Mouse (Mus musculus): Measurements from ENCODE around the gene Col1a1. TPM values are rescaled to one million over a fixed set of nuclear protein-coding genes. Genes with fewer than 3 reads are reported as not detected.

The Col1a1 gene
- polyA plus RNA-seq, 1 experiment from 2014 or later: 135 TPM

- ATAC-seq (ENCODE audit: low FRiP score) (no peak), DNase-seq (ENCODE audit: low spot score) (no peak)
- peaks cover 5% of the 10 kb centered on the region for H3K36me3 ChIP-seq (ENCODE audit: control insufficient read depth, insufficient read depth, low read length)
- peak overlapping the region; percentile 92 for H3K4me3 ChIP-seq (ENCODE audit: low read depth, low read length)
- no peaks in the 10 kb centered on the region for H3K9me3 ChIP-seq (ENCODE audit: control insufficient read depth, low read length)
- peak overlapping the region; percentile 99 for H3K4me2 ChIP-seq (replicated peaks; ENCODE audit: low read depth, low read length)
- no peaks in the 10 kb centered on the region for H3K27me3 ChIP-seq (ENCODE audit: control insufficient read depth, insufficient read depth, low read length)
- peak overlapping the region; percentile 62; the same call in 1 of the 2 replicates for H3K27ac ChIP-seq (ENCODE audit: low read depth, low read length)
- H3K4me1 ChIP-seq (replicated peaks; ENCODE audit: control insufficient read depth, insufficient read depth, low read length): peaks cover 29% of the 10 kb centered on the region
- under 1% methylated on average over 20 of the region's 20 CpGs for WGBS
- peak overlapping the region; percentile 93 for H3K9ac ChIP-seq (ENCODE audit: low read depth, low read length)
These were observed 56.4 kb downstream of the Col1a1 start for GRCm38 (mm10) chr11:94992480-94992753.

GRCm38 (mm10) chr11:94992754-94993606 is 57.0 kb downstream of the Col1a1 start:
- 3% methylated on average over 22 of the region's 22 CpGs for WGBS
- DNase-seq (ENCODE audit: low spot score): peak; percentile 46

GRCm38 (mm10) chr11:94994208-94994814 is 58.3 kb downstream of the Col1a1 start:
- ATAC-seq (ENCODE audit: low FRiP score): no peak
- WGBS: 51% methylated on average over 10 of the region's 10 CpGs
- peak overlapping the region; percentile 92 for H3K4me3 ChIP-seq (ENCODE audit: low read depth, low read length)

More at GRCm38 (mm10) chr11:94992754-94993606, 57.0 kb downstream of the Col1a1 start:
- Histone ChIP-seq H3K36me3 (ENCODE audit: control insufficient read depth, insufficient read depth, low read length) (peaks cover 9% of the 10 kb centered on the region), H3K9ac (ENCODE audit: low read depth, low read length) (peak overlapping the region; percentile 93), H3K4me1 (replicated peaks; ENCODE audit: control insufficient read depth, insufficient read depth, low read length) (peaks cover 29% of the 10 kb centered on the region), H3K4me2 (replicated peaks; ENCODE audit: low read depth, low read length) (peak overlapping the region; percentile 99), H3K4me3 (ENCODE audit: low read depth, low read length) (peak overlapping the region; percentile 92), H3K27ac (ENCODE audit: low read depth, low read length) (0 out of 2 replicates have a peak overlapping the region, but pooled peaks have one; percentile 30), H3K27me3 (ENCODE audit: control insufficient read depth, insufficient read depth, low read length) (no peaks in the 10 kb centered on the region), H3K9me3 (ENCODE audit: control insufficient read depth, low read length) (no peaks in the 10 kb centered on the region)
- no peak for ATAC-seq (ENCODE audit: low FRiP score)

GRCm38 (mm10) chr11:94994947-94995772 is 59.1 kb downstream of the Col1a1 start:
- H3K27ac ChIP-seq (ENCODE audit: low read depth, low read length): 0 out of 2 replicates have a peak overlapping the region, but pooled peaks have one; percentile 30
- H3K27me3 ChIP-seq (ENCODE audit: control insufficient read depth, insufficient read depth, low read length): no peaks in the 10 kb centered on the region

More at GRCm38 (mm10) chr11:94994208-94994814, 58.3 kb downstream of the Col1a1 start:
- Histone ChIP-seq H3K9ac (ENCODE audit: low read depth, low read length) (peak overlapping the region; percentile 93), H3K27me3 (ENCODE audit: control insufficient read depth, insufficient read depth, low read length) (no peaks in the 10 kb centered on the region), H3K27ac (ENCODE audit: low read depth, low read length) (0 out of 2 replicates have a peak overlapping the region, but pooled peaks have one; percentile 42), H3K9me3 (ENCODE audit: control insufficient read depth, low read length) (no peaks in the 10 kb centered on the region), H3K4me1 (replicated peaks; ENCODE audit: control insufficient read depth, insufficient read depth, low read length) (peaks cover 22% of the 10 kb centered on the region), H3K4me2 (replicated peaks; ENCODE audit: low read depth, low read length) (peak overlapping the region; percentile 99), H3K36me3 (ENCODE audit: control insufficient read depth, insufficient read depth, low read length) (peaks cover 9% of the 10 kb centered on the region)
- DNase-seq (ENCODE audit: low spot score): no peak

GRCm38 (mm10) chr11:94996101-94996500 is 60.1 kb downstream of the Col1a1 start:
- Histone ChIP-seq H3K36me3 (ENCODE audit: control insufficient read depth, insufficient read depth, low read length) (peaks cover 12% of the 10 kb centered on the region), H3K9ac (ENCODE audit: low read depth, low read length) (no peak overlapping the region)
- no peak for ATAC-seq (ENCODE audit: low FRiP score)

More at GRCm38 (mm10) chr11:94994947-94995772, 59.1 kb downstream of the Col1a1 start:
- ATAC-seq (ENCODE audit: low FRiP score): no peak
- no peak for DNase-seq (ENCODE audit: low spot score)
- peaks cover 24% of the 10 kb centered on the region for H3K4me1 ChIP-seq (replicated peaks; ENCODE audit: control insufficient read depth, insufficient read depth, low read length)
- no peaks in the 10 kb centered on the region for H3K9me3 ChIP-seq (ENCODE audit: control insufficient read depth, low read length)
- peaks cover 9% of the 10 kb centered on the region for H3K36me3 ChIP-seq (ENCODE audit: control insufficient read depth, insufficient read depth, low read length)
- WGBS: 86% methylated on average over 11 of the region's 11 CpGs
- H3K4me2 ChIP-seq (replicated peaks; ENCODE audit: low read depth, low read length): peak overlapping the region; percentile 99
- peak overlapping the region; percentile 92 for H3K4me3 ChIP-seq (ENCODE audit: low read depth, low read length)
- peak overlapping the region; percentile 93 for H3K9ac ChIP-seq (ENCODE audit: low read depth, low read length)

GRCm38 (mm10) chr11:94996984-94997383 is 61.0 kb downstream of the Col1a1 start:
- Histone ChIP-seq H3K9ac (ENCODE audit: low read depth, low read length) (no peak overlapping the region), H3K27me3 (ENCODE audit: control insufficient read depth, insufficient read depth, low read length) (no peaks in the 10 kb centered on the region), H3K36me3 (ENCODE audit: control insufficient read depth, insufficient read depth, low read length) (peaks cover 18% of the 10 kb centered on the region), H3K4me3 (ENCODE audit: low read depth, low read length) (no peak overlapping the region), H3K9me3 (ENCODE audit: control insufficient read depth, low read length) (no peaks in the 10 kb centered on the region), H3K27ac (ENCODE audit: low read depth, low read length) (no peak overlapping the region), H3K4me2 (replicated peaks; ENCODE audit: low read depth, low read length) (no peak overlapping the region), H3K4me1 (replicated peaks; ENCODE audit: control insufficient read depth, insufficient read depth, low read length) (peaks cover 28% of the 10 kb centered on the region)
- 96% methylated on average over 6 of the region's 6 CpGs for WGBS
- DNase-seq (ENCODE audit: low spot score) (no peak), ATAC-seq (ENCODE audit: low FRiP score) (no peak)

More at GRCm38 (mm10) chr11:94996101-94996500, 60.1 kb downstream of the Col1a1 start:
- Histone ChIP-seq H3K27ac (ENCODE audit: low read depth, low read length) (no peak overlapping the region), H3K4me3 (ENCODE audit: low read depth, low read length) (no peak overlapping the region), H3K4me2 (replicated peaks; ENCODE audit: low read depth, low read length) (no peak overlapping the region), H3K27me3 (ENCODE audit: control insufficient read depth, insufficient read depth, low read length) (no peaks in the 10 kb centered on the region), H3K4me1 (replicated peaks; ENCODE audit: control insufficient read depth, insufficient read depth, low read length) (peaks cover 28% of the 10 kb centered on the region), H3K9me3 (ENCODE audit: control insufficient read depth, low read length) (no peaks in the 10 kb centered on the region)
- WGBS: 84% methylated on average over 8 of the region's 8 CpGs
- DNase-seq (ENCODE audit: low spot score): no peak

- H3K27ac ChIP-seq (ENCODE audit: low read depth, low read length): no peak overlapping the region
These were observed 61.6 kb downstream of the Col1a1 start for GRCm38 (mm10) chr11:94997596-94997995.

GRCm38 (mm10) chr11:94998041-94998531 is 62.1 kb downstream of the Col1a1 start:
- Histone ChIP-seq H3K36me3 (ENCODE audit: control insufficient read depth, insufficient read depth, low read length) (peaks cover 21% of the 10 kb centered on the region), H3K9ac (ENCODE audit: low read depth, low read length) (no peak overlapping the region), H3K4me3 (ENCODE audit: low read depth, low read length) (no peak overlapping the region), H3K4me1 (replicated peaks; ENCODE audit: control insufficient read depth, insufficient read depth, low read length) (peaks cover 28% of the 10 kb centered on the region), H3K4me2 (replicated peaks; ENCODE audit: low read depth, low read length) (no peak overlapping the region), H3K27me3 (ENCODE audit: control insufficient read depth, insufficient read depth, low read length) (no peaks in the 10 kb centered on the region), H3K27ac (ENCODE audit: low read depth, low read length) (no peak overlapping the region), H3K9me3 (ENCODE audit: control insufficient read depth, low read length) (no peaks in the 10 kb centered on the region)
- DNase-seq (ENCODE audit: low spot score) (no peak), ATAC-seq (ENCODE audit: low FRiP score) (no peak)
- WGBS: 88% methylated on average over 15 of the region's 16 CpGs

More at GRCm38 (mm10) chr11:94997596-94997995, 61.6 kb downstream of the Col1a1 start:
- Histone ChIP-seq H3K4me2 (replicated peaks; ENCODE audit: low read depth, low read length) (no peak overlapping the region), H3K9ac (ENCODE audit: low read depth, low read length) (no peak overlapping the region), H3K4me1 (replicated peaks; ENCODE audit: control insufficient read depth, insufficient read depth, low read length) (peaks cover 28% of the 10 kb centered on the region), H3K9me3 (ENCODE audit: control insufficient read depth, low read length) (no peaks in the 10 kb centered on the region), H3K4me3 (ENCODE audit: low read depth, low read length) (no peak overlapping the region), H3K27me3 (ENCODE audit: control insufficient read depth, insufficient read depth, low read length) (no peaks in the 10 kb centered on the region), H3K36me3 (ENCODE audit: control insufficient read depth, insufficient read depth, low read length) (peaks cover 21% of the 10 kb centered on the region)
- DNase-seq (ENCODE audit: low spot score): no peak
- 64% methylated on average over 5 of the region's 5 CpGs for WGBS
- no peak for ATAC-seq (ENCODE audit: low FRiP score)
